ENCODE assay signal across 23 mouse cellular contexts in genomic region chr2:28025776-28026175, GRCm38 (mm10). TPM values are rescaled to one million over a fixed set of nuclear protein-coding genes. Genes with fewer than 3 reads are reported as not detected.
A peak's percentile ranks its signal among the peaks of the same experiment; 100 is the strongest.
DNase-seq lines count a peak whose midpoint lies in the region; ATAC-seq and TF ChIP-seq lines count a peak whose summit lies in the region.
"Had no signal": no experiment of that assay in that cellular context is flagged by ENCODE, and none has a peak within 500 bp of the region (broad histone marks: within the 10 kb centered on the region; RNA-seq: fewer than 3 reads in every experiment).

No protein-coding gene starts in this region.

- H3K9ac ChIP-seq in hindbrain, postnatal 0 days (replicated peaks; ENCODE audit: low read length): no peak overlapping the region
- no peak overlapping the region for H3K9ac ChIP-seq in hindbrain, embryonic 13.5 days
- H3K9ac ChIP-seq in midbrain, postnatal 0 days (replicated peaks; ENCODE audit: low read length, poor library complexity, severe bottlenecking): no peak overlapping the region
- no peak overlapping the region for H3K9ac ChIP-seq in midbrain, embryonic 15.5 days
- H3K9ac ChIP-seq: embryonic facial prominence, embryonic 13.5 days; forebrain, embryonic 12.5 days; heart, embryonic 15.5 days; hindbrain, embryonic 14.5 days had no signal

- no peaks in the 10 kb centered on the region for H3K36me3 ChIP-seq in hindbrain, postnatal 0 days (ENCODE audit: insufficient read depth, low read length)
- peaks cover 4% of the 10 kb centered on the region; the same call in 1 of the 2 replicates for H3K36me3 ChIP-seq in hindbrain, embryonic 13.5 days
- H3K36me3 ChIP-seq in midbrain, postnatal 0 days (ENCODE audit: insufficient read depth, low read length): no peaks in the 10 kb centered on the region
- no peaks in the 10 kb centered on the region for H3K36me3 ChIP-seq in midbrain, embryonic 15.5 days (replicated peaks)

- peak; percentile 44 for DNase-seq in hindbrain, postnatal 0 days (ENCODE audit: low spot score)
- DNase-seq in midbrain, postnatal 0 days (ENCODE audit: low spot score): peak; percentile 23
- DNase-seq in brain, adult 2 months (ENCODE audit: low read depth, low spot score): peak; percentile 37
- DNase-seq in retina, postnatal 1 day: peak; percentile 56
- DNase-seq in lung, adult 2 months: no peak
- DNase-seq in thymus, postnatal 36 days: no peak
- DNase-seq: adrenal gland, adult 8-10 months; cerebellum, adult 8-10 months; cerebellum, postnatal 36 days; gastrocnemius, postnatal 14 days; heart, adult 2 months; heart, postnatal 14 days had no signal

- no peak for ATAC-seq in hindbrain, postnatal 0 days
- ATAC-seq in hindbrain, embryonic 13.5 days (ENCODE audit: low FRiP score): no peak
- ATAC-seq in midbrain, postnatal 0 days (ENCODE audit: low FRiP score): no peak
- no peak for ATAC-seq in midbrain, embryonic 15.5 days (replicated peaks)
- ATAC-seq: forebrain, embryonic 16.5 days had no signal

- H3K9me3 ChIP-seq in hindbrain, postnatal 0 days (ENCODE audit: low read length): no peaks in the 10 kb centered on the region
- no peaks in the 10 kb centered on the region for H3K9me3 ChIP-seq in hindbrain, embryonic 13.5 days
- no peaks in the 10 kb centered on the region for H3K9me3 ChIP-seq in midbrain, postnatal 0 days (ENCODE audit: low read length)
- H3K9me3 ChIP-seq in midbrain, embryonic 15.5 days: no peaks in the 10 kb centered on the region
- H3K9me3 ChIP-seq: embryonic facial prominence, embryonic 13.5 days; forebrain, embryonic 12.5 days; heart, embryonic 15.5 days had no signal

- H3K27ac ChIP-seq in hindbrain, postnatal 0 days: no peak overlapping the region
- H3K27ac ChIP-seq in hindbrain, embryonic 13.5 days: no peak overlapping the region
- no peak overlapping the region for H3K27ac ChIP-seq in midbrain, postnatal 0 days (ENCODE audit: low read depth, low read length)
- H3K27ac ChIP-seq in midbrain, embryonic 15.5 days: no peak overlapping the region
- H3K27ac ChIP-seq: embryonic facial prominence, embryonic 13.5 days; forebrain, embryonic 12.5 days; heart, adult 2 months; heart, embryonic 15.5 days; hindbrain, embryonic 14.5 days had no signal

- no peak overlapping the region for H3K4me3 ChIP-seq in hindbrain, postnatal 0 days (ENCODE audit: low read length)
- H3K4me3 ChIP-seq in hindbrain, embryonic 13.5 days: no peak overlapping the region
- no peak overlapping the region for H3K4me3 ChIP-seq in midbrain, postnatal 0 days (ENCODE audit: low read depth, low read length)
- H3K4me3 ChIP-seq in midbrain, embryonic 15.5 days: no peak overlapping the region
- no peak overlapping the region for H3K4me3 ChIP-seq in lung, adult 2 months (replicated peaks; ENCODE audit: extremely low read depth, low read depth, low read length)
- H3K4me3 ChIP-seq: embryonic facial prominence, embryonic 13.5 days; forebrain, embryonic 12.5 days; heart, adult 2 months; heart, embryonic 15.5 days had no signal

- no peak for TF ChIP-seq POLR2A in lung, adult 2 months (IDR thresholded peaks at IDR 0.05; ENCODE audit: borderline replicate concordance, extremely low read depth, low read depth, low read length)

- no peak overlapping the region for H3K4me2 ChIP-seq in hindbrain, postnatal 0 days (ENCODE audit: low read depth, low read length)
- H3K4me2 ChIP-seq in hindbrain, embryonic 13.5 days: no peak overlapping the region
- no peak overlapping the region for H3K4me2 ChIP-seq in midbrain, postnatal 0 days (ENCODE audit: low read depth, low read length, poor library complexity, severe bottlenecking)
- H3K4me2 ChIP-seq in midbrain, embryonic 15.5 days: no peak overlapping the region
- H3K4me2 ChIP-seq: embryonic facial prominence, embryonic 13.5 days; forebrain, embryonic 12.5 days; heart, embryonic 11.5 days; heart, embryonic 15.5 days; hindbrain, embryonic 14.5 days had no signal

- no peaks in the 10 kb centered on the region for H3K4me1 ChIP-seq in hindbrain, postnatal 0 days (ENCODE audit: insufficient read depth, low read length)
- H3K4me1 ChIP-seq in hindbrain, embryonic 13.5 days (replicated peaks): no peaks in the 10 kb centered on the region
- H3K4me1 ChIP-seq in midbrain, postnatal 0 days (ENCODE audit: insufficient read depth, low read length): no peaks in the 10 kb centered on the region
- H3K4me1 ChIP-seq in midbrain, embryonic 15.5 days: no peaks in the 10 kb centered on the region
- H3K4me1 ChIP-seq in lung, adult 2 months (ENCODE audit: control insufficient read depth, insufficient read depth, low read length): no peaks in the 10 kb centered on the region
- H3K4me1 ChIP-seq: embryonic facial prominence, embryonic 13.5 days; forebrain, embryonic 12.5 days; heart, embryonic 15.5 days had no signal

- H3K27me3 ChIP-seq in hindbrain, postnatal 0 days (ENCODE audit: insufficient read depth, low read length): no peaks in the 10 kb centered on the region
- H3K27me3 ChIP-seq in hindbrain, embryonic 13.5 days: no peaks in the 10 kb centered on the region
- no peaks in the 10 kb centered on the region for H3K27me3 ChIP-seq in midbrain, postnatal 0 days (ENCODE audit: insufficient read depth, low read length)
- no peaks in the 10 kb centered on the region for H3K27me3 ChIP-seq in midbrain, embryonic 15.5 days (replicated peaks)
- H3K27me3 ChIP-seq: embryonic facial prominence, embryonic 13.5 days; forebrain, embryonic 12.5 days; heart, embryonic 15.5 days had no signal

- WGBS in hindbrain, postnatal 0 days: 66% methylated on average over 4 of the region's 4 CpGs
- WGBS in hindbrain, embryonic 13.5 days: 92% methylated on average over 4 of the region's 4 CpGs
- 85% methylated on average over 4 of the region's 4 CpGs for WGBS in midbrain, postnatal 0 days
- WGBS in midbrain, embryonic 15.5 days: 83% methylated on average over 4 of the region's 4 CpGs
- 84% methylated on average over 4 of the region's 4 CpGs for WGBS in lung, adult 2 months

- TF ChIP-seq CTCF in hindbrain, postnatal 0 days (IDR thresholded peaks at IDR 0.05; ENCODE audit: low read depth): no peak
- no peak for TF ChIP-seq CTCF in midbrain, postnatal 0 days (IDR thresholded peaks at IDR 0.05)
- TF ChIP-seq CTCF in lung, adult 2 months (IDR thresholded peaks at IDR 0.05; ENCODE audit: insufficient read depth, low read length): no peak

RNA-seq across cellular contexts. Expression of gene Fcnb, which starts 58.9 kb away (rescaled TPM):
- not detected in 2 replicates for total RNA-seq in hindbrain, postnatal 0 days (2014; rRNA removed)
- polyA plus RNA-seq in hindbrain, postnatal 0 days (2015; fragmentation: Nextera tagmentation; extraction: Ambion mirVana): not detected in 2 replicates
- polyA plus RNA-seq in hindbrain, embryonic 13.5 days (2015; fragmentation: Nextera tagmentation; extraction: Ambion mirVana): 0.19 TPM in 1 of 2 replicates, not detected in the other
- not detected in 2 replicates for total RNA-seq in midbrain, postnatal 0 days (2014; rRNA removed)
- polyA plus RNA-seq in midbrain, postnatal 0 days (2015; fragmentation: Nextera tagmentation; extraction: Ambion mirVana): not detected in 2 replicates
- 0.43 TPM in 1 of 2 replicates, not detected in the other for polyA plus RNA-seq in midbrain, embryonic 15.5 days (2015; fragmentation: Nextera tagmentation; extraction: Ambion mirVana)
- polyA plus RNA-seq in lung, adult 2 months (2012; rRNA removed): 0.13 TPM in 1 of 2 replicates, not detected in the other
- total RNA-seq: adrenal gland, adult 8-10 months; CH12.LX; gastrocnemius, postnatal 14 days; heart, adult 2 months; heart, postnatal 14 days had no signal
- polyA plus RNA-seq: embryonic facial prominence, embryonic 13.5 days; forebrain, embryonic 16.5 days; frontal cortex, adult 2 months; gonadal fat pad, adult 2 months; heart, adult 2 months had no signal

Comparison
In these comparisons a context has a peak if more than half of its experiments do, and no peak if none do; other contexts are left out.
1. DNase-seq: peak in hindbrain, postnatal 0 days (single experiment), midbrain, postnatal 0 days (single experiment), brain, adult 2 months (single experiment) and retina, postnatal 1 day (single experiment); none in lung, adult 2 months (single experiment) and thymus, postnatal 36 days (0 of 2).